Mouse (Mus musculus) c-Kit-positive CD71-positive TER-119-positive erythroid progenitor cells, embryonic 14.5 days (primary cell): ENCODE results near the gene Frem3.

Experiments used
- DNase-seq: peaks from one replicate; pipeline ENCODE4 v3.0.0-alpha.2; 2013; ENCODE audit warnings: low spot score

The Frem3 gene

GRCm38 (mm10) chr8:80610549-80611440, at the start of gene Frem3:
TSS of gene Frem3 (plus strand) at chr8:80611080.
- no peak for DNase-seq

- DNase-seq: no peak
Observed at GRCm38 (mm10) chr8:80564205-80564839, 46.6 kb upstream of the Frem3 start.

GRCm38 (mm10) chr8:80567471-80567870, 43.4 kb upstream of the Frem3 start:
- peak; percentile 40 for DNase-seq

GRCm38 (mm10) chr8:80568243-80568995, 42.5 kb upstream of the Frem3 start:
- no peak for DNase-seq

- no peak for DNase-seq
Observed at GRCm38 (mm10) chr8:80572417-80573061, 38.3 kb upstream of the Frem3 start.

GRCm38 (mm10) chr8:80577126-80577525, 33.8 kb upstream of the Frem3 start:
- no peak for DNase-seq

- no peak for DNase-seq
Observed at GRCm38 (mm10) chr8:80579038-80579437, 31.8 kb upstream of the Frem3 start.

GRCm38 (mm10) chr8:80592626-80593025, 18.3 kb upstream of the Frem3 start:
- no peak for DNase-seq

- DNase-seq: no peak
Observed at GRCm38 (mm10) chr8:80600600-80601170, 10.2 kb upstream of the Frem3 start.

- no peak for DNase-seq
Observed at GRCm38 (mm10) chr8:80601886-80602285, 9.0 kb upstream of the Frem3 start.

- DNase-seq: no peak
Observed at GRCm38 (mm10) chr8:80607082-80607481, 3.8 kb upstream of the Frem3 start.

- DNase-seq: no peak
Observed at GRCm38 (mm10) chr8:80611441-80611751, 516 bp downstream of the Frem3 start.

GRCm38 (mm10) chr8:80619787-80620186, 8.9 kb downstream of the Frem3 start:
- no peak for DNase-seq

GRCm38 (mm10) chr8:80647394-80647793, 36.5 kb downstream of the Frem3 start:
- no peak for DNase-seq

- DNase-seq: no peak
Observed at GRCm38 (mm10) chr8:80657639-80658038, 46.8 kb downstream of the Frem3 start.

GRCm38 (mm10) chr8:80661055-80661454, 50.2 kb downstream of the Frem3 start:
- peak; percentile 48 for DNase-seq

- DNase-seq: no peak
Observed at GRCm38 (mm10) chr8:80663476-80663875, 52.6 kb downstream of the Frem3 start.

- no peak for DNase-seq
Observed at GRCm38 (mm10) chr8:80669277-80669901, 58.5 kb downstream of the Frem3 start.

GRCm38 (mm10) chr8:80682594-80682993, 71.7 kb downstream of the Frem3 start:
- DNase-seq: peak; percentile 35

- peak; percentile 52 for DNase-seq
Observed at GRCm38 (mm10) chr8:80683756-80684335, 73.0 kb downstream of the Frem3 start.

GRCm38 (mm10) chr8:80688141-80688540, 77.3 kb downstream of the Frem3 start:
- DNase-seq: peak; percentile 82
